12 mouse cellular contexts compared by ENCODE assay signal in the genomic region with DNA sequence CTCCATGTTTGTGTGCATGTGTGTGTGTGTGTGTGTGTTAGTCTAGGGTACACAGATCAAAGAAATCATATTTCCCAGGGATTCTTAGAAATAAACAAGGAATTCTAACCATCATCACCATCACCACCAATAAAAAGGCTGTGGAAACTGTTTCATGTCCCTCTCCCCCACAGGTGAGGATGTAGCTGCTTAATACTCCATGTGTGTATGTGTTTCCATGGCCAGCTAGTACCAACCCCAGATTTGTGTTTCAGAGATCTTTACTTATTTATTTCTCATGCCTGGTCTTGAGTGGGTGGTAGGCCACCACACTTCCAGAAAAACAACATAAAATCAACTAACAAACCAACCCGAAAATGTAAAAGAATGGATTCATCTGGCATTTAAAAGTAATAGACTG. TPM values are rescaled to one million over a fixed set of nuclear protein-coding genes. Genes with fewer than 3 reads are reported as not detected.
A peak's percentile ranks its signal among the peaks of the same experiment; 100 is the strongest.
DNase-seq lines count a peak whose midpoint lies in the region; ATAC-seq lines count a peak whose summit lies in the region.
"Not testable (repeated sequence)": the region's sequence is repeated elsewhere in the genome, so short reads cannot be mapped to it uniquely, and the experiment has no call there.
"Had no signal": no experiment of that assay in that cellular context is flagged by ENCODE, and none has a peak within 500 bp of the region (broad histone marks: within the 10 kb centered on the region; RNA-seq: fewer than 3 reads in every experiment).

No protein-coding gene starts in this region.

- DNase-seq in Muller cell, postnatal 12 days (ENCODE audit: inconsistent ontology term): peak; percentile 70
- DNase-seq in cerebellum, adult 9-10 months: peak; percentile 42
- DNase-seq in forebrain, embryonic 11.5 days (ENCODE audit: low spot score): peak; percentile 77
- DNase-seq in hindbrain, embryonic 11.5 days (ENCODE audit: low spot score): peak; percentile 75
- DNase-seq in left cerebral cortex, postnatal 10 days (ENCODE audit: extremely low spot score in 1 of 2, low spot score in 2 of 2): peak; percentile 43 to 50
- DNase-seq in mesoderm, embryonic 11.5 days (ENCODE audit: low read depth, low spot score): peak; percentile 84
- DNase-seq in splenic B cell, adult 2 months (ENCODE audit: low read depth, low spot score): peak; percentile 66

- H3K9ac ChIP-seq in forebrain, embryonic 11.5 days (ENCODE audit: low read length); hindbrain, embryonic 11.5 days (ENCODE audit: low read depth, low read length): not testable (repeated sequence)

- H3K4me1 ChIP-seq in forebrain, embryonic 11.5 days (replicated peaks; ENCODE audit: control insufficient read depth, insufficient read depth, low read length); hindbrain, embryonic 11.5 days (replicated peaks; ENCODE audit: control insufficient read depth, insufficient read depth, low read length): not testable (repeated sequence)

- H3K4me3 ChIP-seq in forebrain, embryonic 11.5 days (ENCODE audit: low read depth, low read length); hindbrain, embryonic 11.5 days (ENCODE audit: low read depth, low read length): not testable (repeated sequence)

- WGBS in forebrain, embryonic 11.5 days: 89% methylated on average over 1 of the region's 1 CpGs
- WGBS in hindbrain, embryonic 11.5 days: 91% methylated on average over 1 of the region's 1 CpGs

- H3K27ac ChIP-seq in forebrain, embryonic 11.5 days (ENCODE audit: low read depth, low read length); hindbrain, embryonic 11.5 days (ENCODE audit: low read depth, low read length): not testable (repeated sequence)

- H3K4me2 ChIP-seq in forebrain, embryonic 11.5 days (ENCODE audit: low read depth, low read length, severe bottlenecking); hindbrain, embryonic 11.5 days (replicated peaks; ENCODE audit: low read depth, low read length): not testable (repeated sequence)

- intact Hi-C loops in left cerebral cortex, postnatal 10 days (cut with DNase I): loop anchor here (10.0 kb wide), 2 partner anchors 107 to 757 kb away; no protein-coding TSS in a partner anchor

- not testable (repeated sequence) for ATAC-seq in forebrain, embryonic 11.5 days (replicated peaks; ENCODE audit: low FRiP score); hindbrain, embryonic 11.5 days (ENCODE audit: low FRiP score)

- not testable (repeated sequence) for H3K9me3 ChIP-seq in forebrain, embryonic 11.5 days (ENCODE audit: control insufficient read depth, low read length); hindbrain, embryonic 11.5 days (ENCODE audit: control insufficient read depth, low read length)

- not testable (repeated sequence) for H3K27me3 ChIP-seq in forebrain, embryonic 11.5 days (ENCODE audit: control insufficient read depth, insufficient read depth, low read length); hindbrain, embryonic 11.5 days (ENCODE audit: control insufficient read depth, insufficient read depth, low read length); splenic B cell, adult 2 months (ENCODE audit: control insufficient read depth, insufficient read depth, low read length, poor library complexity, severe bottlenecking)

- not testable (repeated sequence) for H3K36me3 ChIP-seq in forebrain, embryonic 11.5 days (ENCODE audit: control insufficient read depth, insufficient read depth, low read length); hindbrain, embryonic 11.5 days (ENCODE audit: control insufficient read depth, insufficient read depth, low read length); splenic B cell, adult 2 months (ENCODE audit: control insufficient read depth, insufficient read depth, low read length, poor library complexity, severe bottlenecking)

RNA-seq across cellular contexts. Expression of a gene that starts 6.9 kb away (rescaled TPM):
- 18.8 and 22.3 TPM in 2 replicates for polyA plus RNA-seq in forebrain, embryonic 11.5 days (2014; fragmentation: Nextera tagmentation; extraction: Ambion mirVana)
- 15.1 and 16.6 TPM in 2 replicates for polyA plus RNA-seq in hindbrain, embryonic 11.5 days (2014; fragmentation: Nextera tagmentation; extraction: Ambion mirVana)
- total RNA-seq in left cerebral cortex, postnatal 10 days (2021): 1 to 10 TPM in 1 of 2 experiments, under 1 TPM in 1; 0.99 to 1.4 TPM

RNA-seq across cellular contexts. Expression of a gene that starts 16.2 kb away (rescaled TPM):
- 9.0 and 9.1 TPM in 2 replicates for polyA plus RNA-seq in forebrain, embryonic 11.5 days (2014; fragmentation: Nextera tagmentation; extraction: Ambion mirVana)
- polyA plus RNA-seq in hindbrain, embryonic 11.5 days (2014; fragmentation: Nextera tagmentation; extraction: Ambion mirVana): 10.7 and 11.7 TPM in 2 replicates
- total RNA-seq in left cerebral cortex, postnatal 10 days (2021): under 1 TPM in 1 of 2 experiments, not detected in 1; 0.28 TPM
- total RNA-seq: common myeloid progenitor, adult 5-6 weeks; heart, postnatal 36 days; layer of hippocampus, postnatal 25 days had no signal
- polyA plus RNA-seq: activated CD4-positive, CD25-positive, alpha-beta regulatory T cell, adult 4 months had no signal

RNA-seq across cellular contexts. Expression of a gene that starts 16.2 kb away (rescaled TPM):
- 0.17 and 0.44 TPM in 2 replicates for polyA plus RNA-seq in forebrain, embryonic 11.5 days (2014; fragmentation: Nextera tagmentation; extraction: Ambion mirVana)
- 1.7 and 2.9 TPM in 2 replicates for polyA plus RNA-seq in hindbrain, embryonic 11.5 days (2014; fragmentation: Nextera tagmentation; extraction: Ambion mirVana)
- total RNA-seq in left cerebral cortex, postnatal 10 days (2021): under 1 TPM in 1 of 2 experiments, not detected in 1; 0.66 TPM
- total RNA-seq: common myeloid progenitor, adult 5-6 weeks; granulocyte monocyte progenitor cell, adult 5-6 weeks; heart, postnatal 36 days; layer of hippocampus, postnatal 25 days had no signal
